Mouse (Mus musculus): ENCODE data around the gene Crcp. TPM values are rescaled to one million over a fixed set of nuclear protein-coding genes. Genes with fewer than 3 reads are reported as not detected.
"Not testable (repeated sequence)": the region's sequence is repeated elsewhere in the genome, so short reads cannot be mapped to it uniquely, and the experiment has no call there.

Gene Crcp
- polyA plus RNA-seq, 1 experiment from 2014 or later, result 38.7 TPM

DNA sequence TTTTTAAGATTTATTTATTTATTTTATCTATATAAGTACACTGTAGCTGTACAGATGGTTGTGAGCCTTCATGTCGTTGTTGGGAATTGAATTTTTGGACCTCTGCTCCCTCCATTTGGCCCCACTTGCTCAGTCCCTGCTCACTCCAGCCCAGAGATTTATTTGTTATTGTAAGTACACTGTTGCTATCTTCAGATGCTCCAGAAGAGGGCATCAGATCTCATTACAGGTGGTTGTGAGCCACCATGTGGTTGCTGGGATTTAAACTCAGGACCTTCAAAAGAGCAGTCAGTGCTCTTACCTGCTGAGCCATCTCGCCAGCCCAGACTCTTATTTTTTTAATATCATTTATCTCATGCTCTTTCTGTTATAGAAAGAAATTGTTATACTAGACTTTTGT is 7.2 kb downstream of the Crcp start:
- not testable (repeated sequence) for H3K4me3 ChIP-seq (ENCODE audit: low read length); H3K9ac ChIP-seq (ENCODE audit: low read depth, low read length); H3K27ac ChIP-seq (ENCODE audit: low read length); ATAC-seq; H3K4me2 ChIP-seq (ENCODE audit: low read depth, low read length); H3K36me3 ChIP-seq (ENCODE audit: control insufficient read depth, insufficient read depth, low read length); H3K9me3 ChIP-seq (ENCODE audit: control insufficient read depth, low read length); H3K27me3 ChIP-seq (replicated peaks; ENCODE audit: control insufficient read depth, insufficient read depth, low read length); H3K4me1 ChIP-seq (ENCODE audit: control insufficient read depth, insufficient read depth, low read length)
- 66% methylated on average over 2 of the region's 2 CpGs for WGBS

DNA sequence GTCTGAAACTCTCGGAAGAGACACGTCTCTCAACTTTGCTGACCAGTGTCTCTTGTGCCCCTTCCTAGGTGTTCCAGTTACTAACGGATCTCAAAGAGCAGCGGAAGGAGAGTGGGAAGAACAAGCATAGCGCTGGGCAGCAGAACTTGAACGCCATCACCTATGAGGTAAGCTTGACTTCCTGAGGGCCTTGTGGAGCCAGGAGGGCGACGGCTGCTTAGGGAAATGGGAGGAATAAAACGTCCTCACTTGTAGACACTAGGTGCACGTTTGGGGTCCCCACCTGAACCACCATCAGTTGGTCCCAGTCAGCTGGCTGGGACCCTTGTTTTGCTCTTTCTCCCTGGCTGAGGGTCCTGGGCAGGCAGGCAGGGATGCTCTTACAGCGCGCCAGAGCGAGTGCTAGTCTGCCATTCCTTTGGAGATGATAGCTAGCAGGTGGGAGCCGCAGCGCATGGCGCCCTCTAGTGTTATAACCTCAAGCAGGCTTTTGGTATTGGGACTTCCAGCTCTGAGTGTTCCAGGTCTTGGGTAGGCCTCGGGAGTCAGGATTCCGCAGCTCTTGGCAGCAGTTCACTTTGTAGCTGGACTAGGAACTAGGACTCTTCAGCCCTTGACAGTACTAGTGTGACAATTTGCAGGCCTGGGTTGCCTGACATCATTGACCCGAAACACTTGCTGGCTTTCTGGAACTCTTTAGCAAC is 8.8 kb downstream of the Crcp start:
- no peaks in the 10 kb centered on the region for H3K9me3 ChIP-seq (ENCODE audit: control insufficient read depth, low read length)
- peak; percentile 68 for ATAC-seq
- H3K27me3 ChIP-seq (replicated peaks; ENCODE audit: control insufficient read depth, insufficient read depth, low read length), result no peaks in the 10 kb centered on the region
- WGBS, result 62% methylated on average over 19 of the region's 19 CpGs
- peaks cover 5% of the 10 kb centered on the region for H3K36me3 ChIP-seq (ENCODE audit: control insufficient read depth, insufficient read depth, low read length)
- H3K9ac ChIP-seq (ENCODE audit: low read depth, low read length), result no peak overlapping the region
- H3K27ac ChIP-seq (ENCODE audit: low read length), result no peak overlapping the region
- H3K4me1 ChIP-seq (ENCODE audit: control insufficient read depth, insufficient read depth, low read length), result no peaks in the 10 kb centered on the region
- no peak overlapping the region for H3K4me3 ChIP-seq (ENCODE audit: low read length)
- H3K4me2 ChIP-seq (ENCODE audit: low read depth, low read length), result no peak overlapping the region

DNA sequence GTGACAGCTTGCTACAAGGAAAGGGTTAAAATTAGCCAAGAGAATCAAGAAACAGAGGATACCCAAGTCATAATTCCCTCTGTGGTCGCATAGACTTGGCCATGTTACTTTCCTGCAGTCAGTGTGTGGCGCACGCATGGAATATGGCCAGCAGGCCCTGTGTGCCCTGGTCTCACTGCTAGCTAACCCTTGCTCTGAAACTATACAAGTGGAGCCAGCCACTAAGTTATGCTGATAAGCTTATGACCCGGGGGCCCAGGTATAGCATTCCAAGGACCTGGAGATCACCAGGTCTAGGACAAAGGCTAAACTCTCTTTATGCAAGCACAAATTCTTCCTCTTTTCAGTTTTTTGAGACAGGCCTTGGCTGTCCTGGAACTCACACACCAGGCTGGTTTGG is 11.7 kb downstream of the Crcp start:
- WGBS, result 79% methylated on average over 4 of the region's 4 CpGs
- peak overlapping the region; percentile 68 for H3K27ac ChIP-seq (ENCODE audit: low read length)
- H3K4me2 ChIP-seq (ENCODE audit: low read depth, low read length), result no peak overlapping the region
- H3K9me3 ChIP-seq (ENCODE audit: control insufficient read depth, low read length), result no peaks in the 10 kb centered on the region
- peaks cover 9% of the 10 kb centered on the region for H3K36me3 ChIP-seq (ENCODE audit: control insufficient read depth, insufficient read depth, low read length)
- H3K9ac ChIP-seq (ENCODE audit: low read depth, low read length), result no peak overlapping the region
- no peaks in the 10 kb centered on the region for H3K27me3 ChIP-seq (replicated peaks; ENCODE audit: control insufficient read depth, insufficient read depth, low read length)
- no peaks in the 10 kb centered on the region for H3K4me1 ChIP-seq (ENCODE audit: control insufficient read depth, insufficient read depth, low read length)
- no peak overlapping the region for H3K4me3 ChIP-seq (ENCODE audit: low read length)
- peak; percentile 72 for ATAC-seq

DNA sequence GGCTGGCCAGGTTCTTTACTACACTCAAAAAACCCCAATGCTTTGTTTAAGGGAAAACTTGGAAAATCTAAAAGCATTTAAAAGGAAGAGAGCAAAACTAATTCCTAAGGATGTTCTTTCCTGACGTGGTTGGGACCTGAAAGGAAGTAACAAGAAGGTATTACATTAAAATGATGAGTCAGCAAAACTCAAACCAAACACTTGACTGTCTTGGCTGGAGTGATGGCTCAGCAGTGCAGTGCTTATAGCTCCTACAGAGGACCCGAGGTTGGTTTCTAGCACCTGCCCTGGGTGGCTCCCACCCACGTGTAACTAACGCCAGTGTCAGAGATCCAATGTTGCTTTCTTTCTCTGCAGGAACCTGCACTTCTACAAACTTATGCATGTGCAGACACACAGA is 12.2 kb downstream of the Crcp start:
- H3K4me3 ChIP-seq (ENCODE audit: low read length), result no peak overlapping the region
- H3K27ac ChIP-seq (ENCODE audit: low read length), result peak overlapping the region; percentile 68
- 84% methylated on average over 4 of the region's 4 CpGs for WGBS
- H3K4me2 ChIP-seq (ENCODE audit: low read depth, low read length), result no peak overlapping the region
- ATAC-seq, result no peak
- H3K27me3 ChIP-seq (replicated peaks; ENCODE audit: control insufficient read depth, insufficient read depth, low read length), result no peaks in the 10 kb centered on the region
- peaks cover 9% of the 10 kb centered on the region for H3K36me3 ChIP-seq (ENCODE audit: control insufficient read depth, insufficient read depth, low read length)
- no peaks in the 10 kb centered on the region for H3K9me3 ChIP-seq (ENCODE audit: control insufficient read depth, low read length)
- H3K4me1 ChIP-seq (ENCODE audit: control insufficient read depth, insufficient read depth, low read length), result no peaks in the 10 kb centered on the region
- no peak overlapping the region for H3K9ac ChIP-seq (ENCODE audit: low read depth, low read length)

DNA sequence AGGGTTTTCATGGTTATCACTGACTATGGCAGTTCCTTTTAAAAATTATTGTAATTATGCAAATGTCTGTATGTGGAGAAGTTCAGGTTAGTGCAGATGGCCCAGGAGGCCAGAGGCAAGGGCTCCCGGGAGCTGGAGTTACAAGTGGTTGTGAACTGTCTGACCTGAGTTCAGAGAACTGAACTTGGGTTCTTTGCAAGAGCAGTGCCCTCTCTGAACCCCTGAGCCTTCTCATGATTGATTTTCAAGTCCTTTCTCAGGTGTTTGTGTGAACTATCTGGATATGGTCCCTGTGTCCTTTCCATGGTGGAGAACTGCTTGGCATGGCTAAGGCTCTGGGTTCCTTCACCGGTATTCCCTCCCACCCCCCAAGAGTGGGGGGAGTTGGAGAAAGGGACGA is 14.7 kb downstream of the Crcp start:
- Histone ChIP-seq H3K36me3 (ENCODE audit: control insufficient read depth, insufficient read depth, low read length) (peaks cover 15% of the 10 kb centered on the region), H3K4me2 (ENCODE audit: low read depth, low read length) (no peak overlapping the region), H3K4me1 (ENCODE audit: control insufficient read depth, insufficient read depth, low read length) (no peaks in the 10 kb centered on the region), H3K27me3 (replicated peaks; ENCODE audit: control insufficient read depth, insufficient read depth, low read length) (no peaks in the 10 kb centered on the region), H3K4me3 (ENCODE audit: low read length) (no peak overlapping the region), H3K9ac (ENCODE audit: low read depth, low read length) (no peak overlapping the region), H3K27ac (ENCODE audit: low read length) (no peak overlapping the region), H3K9me3 (ENCODE audit: control insufficient read depth, low read length) (no peaks in the 10 kb centered on the region)
- ATAC-seq, result no peak
- 89% methylated on average over 3 of the region's 3 CpGs for WGBS

DNA sequence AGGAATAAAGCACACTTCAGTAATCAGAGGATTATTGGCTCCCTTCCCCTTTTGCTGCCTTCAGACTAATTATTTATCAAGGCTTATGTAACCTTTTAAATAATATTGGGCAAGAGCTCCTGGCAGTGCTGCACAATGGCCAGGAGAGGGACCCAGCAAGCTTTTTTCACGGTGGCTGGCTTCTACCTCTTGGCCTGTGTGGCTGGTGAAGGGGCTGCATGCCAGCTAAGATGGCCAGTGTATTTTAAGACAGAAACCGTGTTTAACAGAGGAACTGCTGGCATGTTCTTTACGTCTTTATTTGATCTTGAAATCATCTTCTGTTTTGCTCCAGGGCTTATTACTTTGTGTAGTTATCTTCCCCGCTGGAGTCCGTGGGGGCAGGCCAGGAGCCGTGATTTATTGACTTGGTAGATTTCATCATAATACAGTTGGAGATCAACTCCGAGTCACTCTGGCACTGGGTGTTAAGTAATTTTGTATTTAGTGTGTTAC is 15.2 kb downstream of the Crcp start:
- 64% methylated on average over 7 of the region's 7 CpGs for WGBS
- Histone ChIP-seq H3K9me3 (ENCODE audit: control insufficient read depth, low read length) (no peaks in the 10 kb centered on the region), H3K4me1 (ENCODE audit: control insufficient read depth, insufficient read depth, low read length) (no peaks in the 10 kb centered on the region), H3K4me2 (ENCODE audit: low read depth, low read length) (no peak overlapping the region), H3K9ac (ENCODE audit: low read depth, low read length) (no peak overlapping the region), H3K4me3 (ENCODE audit: low read length) (no peak overlapping the region), H3K27me3 (replicated peaks; ENCODE audit: control insufficient read depth, insufficient read depth, low read length) (no peaks in the 10 kb centered on the region), H3K36me3 (ENCODE audit: control insufficient read depth, insufficient read depth, low read length) (peaks cover 15% of the 10 kb centered on the region), H3K27ac (ENCODE audit: low read length) (no peak overlapping the region)
- no peak for ATAC-seq

DNA sequence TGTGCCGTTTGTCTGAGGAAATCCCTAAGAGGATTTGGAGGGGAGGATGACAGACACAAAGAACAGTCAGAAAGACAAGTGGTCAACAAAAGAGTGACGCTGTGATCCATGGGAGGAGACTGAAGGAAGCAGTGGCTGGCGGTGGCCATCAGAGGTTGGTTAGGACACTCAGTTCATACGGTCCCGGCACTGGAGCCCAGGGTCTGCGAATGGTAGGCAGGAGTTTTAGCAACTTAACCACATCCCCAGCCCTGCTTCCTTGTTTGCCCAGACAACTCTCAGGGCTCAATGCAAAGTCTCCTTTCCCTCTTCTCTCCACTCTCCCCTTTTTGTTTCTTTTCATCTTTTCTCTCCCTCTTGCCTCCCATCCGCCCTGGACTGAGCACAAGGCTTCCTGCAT is 17.0 kb downstream of the Crcp start:
- ATAC-seq, result no peak
- Histone ChIP-seq H3K9me3 (ENCODE audit: control insufficient read depth, low read length) (no peaks in the 10 kb centered on the region), H3K4me3 (ENCODE audit: low read length) (no peak overlapping the region), H3K36me3 (ENCODE audit: control insufficient read depth, insufficient read depth, low read length) (peaks cover 15% of the 10 kb centered on the region), H3K4me1 (ENCODE audit: control insufficient read depth, insufficient read depth, low read length) (no peaks in the 10 kb centered on the region), H3K27me3 (replicated peaks; ENCODE audit: control insufficient read depth, insufficient read depth, low read length) (no peaks in the 10 kb centered on the region), H3K9ac (ENCODE audit: low read depth, low read length) (no peak overlapping the region), H3K27ac (ENCODE audit: low read length) (no peak overlapping the region), H3K4me2 (ENCODE audit: low read depth, low read length) (no peak overlapping the region)
- 90% methylated on average over 7 of the region's 7 CpGs for WGBS

DNA sequence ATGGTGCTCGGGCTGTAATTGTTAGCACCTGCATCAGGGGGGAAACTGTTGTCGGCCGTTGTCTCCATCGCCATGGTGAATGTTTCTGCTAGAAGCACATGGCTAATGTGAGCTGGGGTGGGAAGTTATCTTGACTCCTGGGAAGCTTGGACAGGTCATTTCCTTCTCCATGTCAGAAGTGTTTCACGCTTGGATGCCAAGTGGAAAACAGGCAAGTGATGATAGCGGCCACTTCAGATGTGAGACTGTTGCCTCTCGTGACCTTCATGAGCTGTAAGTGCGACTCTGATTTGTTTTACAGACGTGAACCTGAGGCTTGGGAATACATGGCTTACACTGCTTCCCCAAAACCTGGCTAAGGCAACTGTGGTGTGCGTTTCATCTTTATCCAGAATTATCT is 17.5 kb downstream of the Crcp start:
- Histone ChIP-seq H3K9me3 (ENCODE audit: control insufficient read depth, low read length) (no peaks in the 10 kb centered on the region), H3K4me3 (ENCODE audit: low read length) (no peak overlapping the region), H3K4me2 (ENCODE audit: low read depth, low read length) (no peak overlapping the region), H3K36me3 (ENCODE audit: control insufficient read depth, insufficient read depth, low read length) (peaks cover 15% of the 10 kb centered on the region), H3K9ac (ENCODE audit: low read depth, low read length) (no peak overlapping the region), H3K27me3 (replicated peaks; ENCODE audit: control insufficient read depth, insufficient read depth, low read length) (no peaks in the 10 kb centered on the region), H3K27ac (ENCODE audit: low read length) (no peak overlapping the region), H3K4me1 (ENCODE audit: control insufficient read depth, insufficient read depth, low read length) (no peaks in the 10 kb centered on the region)
- ATAC-seq, result no peak
- 95% methylated on average over 10 of the region's 10 CpGs for WGBS

DNA sequence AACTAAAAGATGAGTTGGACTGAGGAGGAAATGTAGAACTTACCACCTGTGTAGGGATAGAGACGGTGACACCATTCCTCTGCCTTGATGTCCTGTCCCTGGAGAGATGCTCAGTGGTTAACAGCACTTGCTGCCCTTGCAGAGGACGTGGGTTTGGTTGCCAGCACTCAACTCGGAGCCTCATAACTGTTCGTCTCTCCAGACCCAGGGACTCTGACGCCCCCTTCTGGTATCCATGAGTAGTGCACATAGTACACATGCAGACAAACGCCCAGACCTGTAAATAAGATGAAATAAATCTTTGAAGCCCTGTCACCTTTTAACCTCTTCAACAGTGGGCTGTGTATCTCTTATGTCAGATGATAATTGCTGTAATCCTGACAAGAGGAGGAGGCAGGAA is 17.9 kb downstream of the Crcp start:
- no peak overlapping the region for H3K4me2 ChIP-seq (ENCODE audit: low read depth, low read length)
- no peaks in the 10 kb centered on the region for H3K27me3 ChIP-seq (replicated peaks; ENCODE audit: control insufficient read depth, insufficient read depth, low read length)
- H3K27ac ChIP-seq (ENCODE audit: low read length), result no peak overlapping the region
- H3K36me3 ChIP-seq (ENCODE audit: control insufficient read depth, insufficient read depth, low read length), result peaks cover 15% of the 10 kb centered on the region
- ATAC-seq, result no peak
- no peaks in the 10 kb centered on the region for H3K9me3 ChIP-seq (ENCODE audit: control insufficient read depth, low read length)
- H3K4me1 ChIP-seq (ENCODE audit: control insufficient read depth, insufficient read depth, low read length), result no peaks in the 10 kb centered on the region
- H3K4me3 ChIP-seq (ENCODE audit: low read length), result no peak overlapping the region
- H3K9ac ChIP-seq (ENCODE audit: low read depth, low read length), result no peak overlapping the region
- 80% methylated on average over 6 of the region's 6 CpGs for WGBS

All from intestine, embryonic 16.5 days (tissue).